Mouse (Mus musculus) kidney, adult 2 months (tissue): Measurements from ENCODE around the gene Krt16.

Experiments used
- CTCF ChIP-seq: fragments of 200-500 bp; conservative IDR thresholded peaks from 2 replicates; pipeline ENCODE4 v1.5.1; 2011; ENCODE audit warnings: low read depth, mild to moderate bottlenecking, control low read depth, low read length, moderate library complexity, mixed read lengths; ENCODE audit not compliant: insufficient read depth, insufficient read length
- POLR2A ChIP-seq: fragments of 200-500 bp; IDR thresholded peaks from one replicate; pipeline ENCODE4 v1.6.1; 2011; ENCODE audit warnings: low read depth, low read length, control low read depth

DNA sequence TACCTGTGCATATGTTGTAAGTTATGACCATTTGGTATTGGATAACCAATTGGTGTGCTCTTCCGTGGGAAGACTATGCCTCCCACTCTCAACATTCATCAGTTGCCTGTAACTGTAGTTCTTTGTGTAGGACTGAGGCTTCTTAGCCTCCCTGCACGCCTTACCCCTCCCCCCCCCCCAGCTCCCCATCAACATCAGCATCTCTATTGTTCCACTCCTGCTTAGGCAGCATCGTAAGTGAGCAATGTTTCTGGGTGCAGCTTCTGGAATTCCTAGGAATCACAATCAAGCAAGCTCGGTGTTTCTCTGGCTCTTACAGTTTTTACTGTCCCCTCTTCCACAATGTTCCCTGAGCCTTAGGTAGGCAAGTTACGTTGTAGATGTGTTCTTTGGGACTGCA, 26.8 kb upstream of the Krt16 start:
- no peak for TF ChIP-seq POLR2A
- no peak for TF ChIP-seq CTCF
